Mouse (Mus musculus) intestine, embryonic 16.5 days (tissue): ENCODE measurements around the gene Lgals7. TPM values are rescaled to one million over a fixed set of nuclear protein-coding genes. Genes with fewer than 3 reads are reported as not detected.
"Not testable (repeated sequence)": the region's sequence is repeated elsewhere in the genome, so short reads cannot be mapped to it uniquely, and the experiment has no call there.

Experiments
- ATAC-seq: fragments of 200-750 bp; cut with Nextera tagmentation; 2 replicates; pipeline ENCODE4 v1.8.0; 2017; ENCODE audit warnings: moderate TSS enrichment, moderate library complexity
- H3K27ac ChIP-seq: fragments of 300-500 bp; sonication (generic); 2 replicates; pipeline ENCODE4 v1.5.1; 2014; ENCODE audit warnings: mild to moderate bottlenecking, low read length
- H3K27me3 ChIP-seq: fragments of 300-500 bp; sonication (generic); replicated peaks from 2 replicates; pipeline ENCODE4 v1.6.1; 2014; ENCODE audit warnings: low read length, control low read depth, mixed read lengths; ENCODE audit not compliant: control insufficient read depth, insufficient read depth
- H3K36me3 ChIP-seq: fragments of 300-500 bp; sonication (generic); 2 replicates; pipeline ENCODE4 v1.6.1; 2014; ENCODE audit warnings: low read length, control low read depth; ENCODE audit not compliant: control insufficient read depth, insufficient read depth
- H3K4me1 ChIP-seq: fragments of 300-500 bp; sonication (generic); 2 replicates; pipeline ENCODE4 v1.6.1; 2014; ENCODE audit warnings: low read length, control low read depth, mixed read lengths; ENCODE audit not compliant: control insufficient read depth, insufficient read depth
- H3K4me2 ChIP-seq: fragments of 300-500 bp; sonication (generic); 2 replicates; pipeline ENCODE4 v1.6.1; 2014; ENCODE audit warnings: low read depth, low read length, control low read depth
- H3K4me3 ChIP-seq: fragments of 300-500 bp; sonication (generic); 2 replicates; pipeline ENCODE4 v1.5.1; 2014; ENCODE audit warnings: mild to moderate bottlenecking, low read length
- H3K9ac ChIP-seq: fragments of 300-500 bp; sonication (generic); 2 replicates; pipeline ENCODE4 v1.6.1; 2014; ENCODE audit warnings: low read depth, low read length
- H3K9me3 ChIP-seq: fragments of 300-500 bp; sonication (generic); 2 replicates; pipeline ENCODE4 v1.6.1; 2016; ENCODE audit warnings: low read length, control low read depth; ENCODE audit not compliant: control insufficient read depth
- WGBS: fragments of 180-500 bp; shearing (Covaris S2); extraction: QIAGEN DNeasy Blood & Tissue Kit; methylation state at CpG from one replicate; pipeline ENCODE4 v1.1.7; 2014; 5-methylcytosine and 5-hydroxymethylcytosine counted together
- polyA plus RNA-seq: library from polyadenylated mRNA; unstranded; fragments of >200 nt; fragmentation: Nextera tagmentation; extraction: Ambion mirVana; gene quantifications from 2 replicates; pipeline ENCODE4 v1.2.1, GENCODE M21; 2015

Lgals7 gene
- polyA plus RNA-seq, 1 experiment from 2014 or later, result 0.97 TPM

DNA sequence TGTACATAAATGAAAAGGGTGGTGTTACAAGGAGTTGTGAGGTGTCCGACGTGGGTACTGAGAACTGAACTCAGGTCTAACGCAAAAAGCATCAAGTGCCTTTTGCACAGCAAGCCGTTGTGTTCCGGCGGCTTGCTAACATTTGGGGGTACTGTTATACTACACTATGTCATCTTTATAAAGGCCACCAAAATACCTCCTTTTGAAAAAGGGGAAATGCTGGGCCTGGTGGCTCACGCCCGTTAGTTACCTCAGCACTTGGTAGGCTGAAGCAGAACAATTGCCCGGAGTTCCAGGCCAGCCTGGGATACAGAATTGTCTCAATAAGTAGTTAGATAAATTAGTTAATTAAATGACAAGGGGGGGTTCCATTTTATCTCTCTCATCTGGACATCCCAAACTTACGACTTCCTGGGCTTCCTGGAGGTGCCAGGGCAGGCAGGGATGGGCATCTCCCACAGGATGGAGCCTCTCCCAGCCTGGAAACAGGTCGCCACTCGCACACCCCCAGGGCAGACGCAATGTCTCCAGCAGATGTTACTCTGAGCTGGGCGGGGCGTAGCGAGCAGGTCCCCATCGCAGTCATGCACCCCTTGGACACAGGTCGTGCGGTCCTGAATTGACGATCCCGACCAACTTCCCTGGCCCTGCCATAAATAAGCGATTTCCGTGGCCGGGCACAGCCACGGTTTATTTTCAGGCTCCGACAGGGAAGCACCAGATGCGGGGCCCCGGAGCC is 3.3 kb downstream of the Lgals7 start:
- no peaks in the 10 kb centered on the region for H3K27me3 ChIP-seq
- H3K4me1 ChIP-seq, result peaks cover 17% of the 10 kb centered on the region; the same call in 1 of the 2 replicates
- H3K9me3 ChIP-seq, result no peaks in the 10 kb centered on the region
- peak; percentile 22; the same call in 1 of the 2 replicates for ATAC-seq
- no peaks in the 10 kb centered on the region for H3K36me3 ChIP-seq
- peak overlapping the region; percentile 15; the same call in 1 of the 2 replicates for H3K27ac ChIP-seq
- peak overlapping the region; percentile 50; the same call in 1 of the 2 replicates for H3K9ac ChIP-seq
- H3K4me3 ChIP-seq, result no peak overlapping the region
- H3K4me2 ChIP-seq, result no peak overlapping the region
- 87% methylated on average over 28 of the region's 28 CpGs for WGBS

DNA sequence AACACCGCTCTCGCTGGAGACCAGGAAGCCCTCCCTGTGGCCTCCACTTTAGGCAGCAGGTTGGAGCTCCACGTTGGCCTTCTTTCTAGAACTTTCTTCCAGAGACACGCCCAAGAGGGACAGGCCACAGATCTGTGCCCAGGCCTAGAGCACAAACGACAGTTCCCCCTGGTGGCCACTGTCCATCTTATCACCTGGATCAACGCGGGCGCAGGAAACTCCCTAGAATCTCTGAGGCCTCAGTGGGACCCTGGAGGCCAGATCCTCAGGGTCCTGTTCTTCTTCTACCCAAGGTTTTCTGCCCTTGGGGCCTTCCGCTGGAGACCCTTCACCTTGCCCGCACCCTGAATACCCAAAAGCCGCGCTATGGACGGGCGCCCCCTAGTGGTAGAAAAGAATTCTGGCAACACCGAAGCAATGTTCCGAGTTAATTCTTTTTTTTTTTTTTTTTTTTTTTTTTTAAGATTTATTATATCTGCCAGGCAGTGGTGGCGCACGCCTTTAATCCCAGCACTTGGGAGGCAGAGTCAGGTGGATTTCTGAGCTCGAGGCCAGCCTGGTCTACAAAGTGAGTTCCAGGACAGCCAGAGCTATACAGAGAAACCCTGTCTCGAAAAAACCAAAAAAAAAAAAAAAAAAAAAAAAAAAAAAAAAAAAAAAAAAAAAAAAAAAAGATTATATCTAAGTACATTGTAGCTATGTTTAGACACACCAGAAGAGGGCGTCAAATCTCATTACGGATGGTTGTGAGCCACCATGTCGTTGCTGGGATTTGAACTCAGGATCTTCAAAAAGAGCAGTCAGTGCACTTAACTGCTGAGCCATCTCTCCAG is 4.1 kb downstream of the Lgals7 start:
- H3K4me2 ChIP-seq, result peak overlapping the region; percentile 44
- H3K4me3 ChIP-seq, result peak overlapping the region; percentile 17; the same call in 1 of the 2 replicates

DNA sequence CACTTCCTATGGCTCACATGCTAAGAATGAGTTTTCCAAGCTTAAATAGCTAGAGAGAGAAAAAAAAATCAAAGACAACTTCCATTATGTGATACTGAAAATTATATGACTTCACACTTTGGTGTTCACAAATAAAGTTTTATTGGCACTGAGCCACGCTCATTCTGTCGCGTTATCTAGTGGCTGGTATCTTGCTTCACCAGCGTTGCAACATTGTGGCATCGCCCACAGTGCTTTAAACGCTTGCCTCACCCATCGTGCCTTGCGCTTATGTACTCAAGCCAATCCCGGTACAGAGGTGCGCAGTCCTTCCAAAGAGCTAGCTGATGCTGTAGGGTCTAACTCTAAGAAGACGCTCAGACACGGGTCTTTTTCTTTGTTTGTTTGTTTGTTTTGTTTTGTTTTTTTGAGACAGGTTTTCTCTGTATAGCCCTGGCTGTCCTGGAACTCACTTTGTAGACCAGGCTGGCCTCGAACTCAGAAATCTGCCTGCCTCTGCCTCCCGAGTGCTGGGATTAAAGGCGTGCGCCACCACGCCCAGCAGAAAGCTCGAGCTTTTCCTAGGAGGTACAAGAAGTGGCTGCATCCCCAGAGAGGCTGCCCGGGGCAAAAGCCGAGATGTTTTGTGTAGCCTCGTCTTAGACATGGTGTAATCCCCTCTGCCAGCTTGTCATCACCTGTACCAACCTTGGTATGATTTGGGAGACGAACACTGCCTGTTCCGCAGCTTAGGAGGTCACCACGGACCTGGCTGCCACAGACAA is 7.4 kb downstream of the Lgals7 start:
- H3K4me3 ChIP-seq, result no peak overlapping the region
- WGBS, result 83% methylated on average over 24 of the region's 24 CpGs
- no peak overlapping the region for H3K9ac ChIP-seq
- peaks cover 7% of the 10 kb centered on the region; the same call in 1 of the 2 replicates for H3K4me1 ChIP-seq
- no peaks in the 10 kb centered on the region for H3K9me3 ChIP-seq
- no peak for ATAC-seq
- no peaks in the 10 kb centered on the region for H3K27me3 ChIP-seq
- H3K27ac ChIP-seq, result no peak overlapping the region
- H3K36me3 ChIP-seq, result no peaks in the 10 kb centered on the region
- no peak overlapping the region for H3K4me2 ChIP-seq

More for the DNA sequence above, 4.1 kb downstream of the Lgals7 start:
- Histone ChIP-seq H3K27ac (peak overlapping the region; percentile 15; the same call in 1 of the 2 replicates), H3K9ac (peak overlapping the region; percentile 50; the same call in 1 of the 2 replicates), H3K4me1 (peaks cover 17% of the 10 kb centered on the region; the same call in 1 of the 2 replicates)
- H3K36me3 ChIP-seq, H3K27me3 ChIP-seq, H3K9me3 ChIP-seq: not testable (repeated sequence)
- WGBS, result 26% methylated on average over 23 of the region's 23 CpGs
- peak; percentile 68 for ATAC-seq

DNA sequence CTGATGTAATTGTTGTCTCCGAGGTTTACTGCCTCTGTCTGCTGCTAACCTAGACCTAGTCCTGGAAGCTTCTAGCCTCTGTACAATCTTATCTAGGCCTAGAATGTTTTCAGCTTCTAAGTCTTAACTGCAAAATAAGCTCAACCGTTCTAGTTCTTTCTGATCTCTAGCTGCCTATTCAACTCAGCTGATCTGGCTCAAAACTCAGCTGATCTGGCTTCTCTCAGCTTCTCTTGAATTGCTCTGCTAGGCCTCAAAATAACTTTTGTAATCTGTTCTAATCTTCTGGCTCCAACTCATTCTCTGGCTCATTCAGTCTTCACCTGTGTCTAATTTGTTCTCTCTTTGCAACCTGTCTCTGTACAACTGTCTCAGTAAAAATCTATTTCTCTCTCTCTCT is 10.9 kb downstream of the Lgals7 start:
- Histone ChIP-seq H3K4me3 (no peak overlapping the region), H3K9ac (no peak overlapping the region), H3K4me1 (no peaks in the 10 kb centered on the region), H3K36me3 (no peaks in the 10 kb centered on the region), H3K4me2 (no peak overlapping the region), H3K27me3 (no peaks in the 10 kb centered on the region), H3K27ac (no peak overlapping the region), H3K9me3 (no peaks in the 10 kb centered on the region)
- 52% methylated on average over 2 of the region's 2 CpGs for WGBS
- no peak for ATAC-seq

DNA sequence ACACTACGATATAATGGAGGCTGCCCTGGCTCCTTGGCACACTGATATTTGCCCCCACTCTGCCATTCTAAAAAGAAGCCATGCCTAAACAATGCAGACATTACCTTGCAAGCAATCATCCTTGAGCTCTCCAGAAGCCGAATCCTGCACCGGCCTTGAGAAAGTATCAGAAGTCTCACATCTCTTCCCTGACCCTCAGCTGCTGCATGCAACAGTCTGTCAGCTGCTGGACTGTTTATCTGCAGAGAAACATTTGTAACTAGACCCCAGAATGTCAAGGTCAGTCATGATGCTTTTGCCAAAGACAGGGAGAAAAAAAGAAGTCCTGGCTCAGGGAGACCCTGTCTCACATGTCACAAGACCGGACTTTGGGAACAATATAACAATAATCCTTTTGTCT is 12.4 kb downstream of the Lgals7 start:
- Histone ChIP-seq H3K9ac (no peak overlapping the region), H3K36me3 (no peaks in the 10 kb centered on the region), H3K4me1 (no peaks in the 10 kb centered on the region), H3K27ac (no peak overlapping the region), H3K27me3 (no peaks in the 10 kb centered on the region), H3K4me2 (no peak overlapping the region), H3K9me3 (no peaks in the 10 kb centered on the region), H3K4me3 (no peak overlapping the region)
- 76% methylated on average over 4 of the region's 4 CpGs for WGBS
- ATAC-seq, result no peak

DNA sequence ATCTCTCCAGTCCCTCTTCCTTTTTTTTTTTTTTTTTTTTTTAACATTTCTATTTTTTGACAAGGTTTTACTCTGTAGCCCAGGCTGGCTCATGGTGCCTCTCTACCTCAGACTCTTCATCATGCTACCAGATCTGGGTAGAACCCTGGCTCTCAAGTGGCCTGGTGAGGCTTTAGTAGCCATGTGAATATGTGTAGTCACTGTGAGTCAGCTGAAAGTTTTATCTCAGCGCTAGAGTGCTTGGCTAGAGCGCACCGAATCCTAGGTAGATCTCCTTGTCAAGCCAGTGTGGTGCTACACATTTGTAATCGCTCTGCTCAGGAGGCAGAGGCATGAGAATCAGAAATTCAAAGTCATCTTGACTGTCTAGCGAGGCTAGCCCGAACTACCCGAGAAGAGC is 13.5 kb downstream of the Lgals7 start:
- WGBS, result 85% methylated on average over 7 of the region's 7 CpGs
- ATAC-seq, result no peak

DNA sequence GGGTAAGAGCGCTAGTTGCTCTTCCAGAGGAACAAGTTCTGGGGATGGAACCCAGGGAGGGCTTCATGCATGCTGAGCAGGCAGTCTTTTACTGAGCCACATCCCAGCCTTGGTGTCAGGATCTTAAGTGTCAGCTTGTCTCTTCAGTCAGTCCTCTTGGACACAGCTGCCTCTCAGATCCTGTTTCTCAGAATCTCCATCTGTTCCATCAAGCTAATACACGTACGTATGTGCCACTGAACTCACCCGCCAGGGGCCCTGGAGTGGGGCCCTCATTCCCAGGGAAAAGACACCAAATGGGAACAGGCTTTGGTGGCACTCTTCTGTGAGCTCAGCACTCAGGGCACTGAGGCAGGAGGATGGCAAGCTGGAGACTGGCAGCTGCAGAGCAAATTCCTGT is 14.2 kb downstream of the Lgals7 start:
- H3K36me3 ChIP-seq, result no peaks in the 10 kb centered on the region
- H3K4me1 ChIP-seq, result 0 out of 2 replicates have a peak, but pooled peaks cover 2% of the 10 kb centered on the region
- no peaks in the 10 kb centered on the region for H3K9me3 ChIP-seq
- no peak for ATAC-seq
- no peak overlapping the region for H3K27ac ChIP-seq
- no peak overlapping the region for H3K4me2 ChIP-seq
- H3K9ac ChIP-seq, result no peak overlapping the region
- H3K27me3 ChIP-seq, result no peaks in the 10 kb centered on the region
- H3K4me3 ChIP-seq, result no peak overlapping the region
- WGBS, result 79% methylated on average over 4 of the region's 4 CpGs

More for the DNA sequence above, 13.5 kb downstream of the Lgals7 start:
- H3K9me3 ChIP-seq, result no peaks in the 10 kb centered on the region
- no peak overlapping the region for H3K9ac ChIP-seq
- H3K4me2 ChIP-seq, result no peak overlapping the region
- H3K27me3 ChIP-seq, result no peaks in the 10 kb centered on the region
- no peak overlapping the region for H3K27ac ChIP-seq
- H3K4me1 ChIP-seq, result 0 out of 2 replicates have a peak, but pooled peaks cover 2% of the 10 kb centered on the region
- H3K4me3 ChIP-seq, result no peak overlapping the region
- H3K36me3 ChIP-seq, result no peaks in the 10 kb centered on the region

DNA sequence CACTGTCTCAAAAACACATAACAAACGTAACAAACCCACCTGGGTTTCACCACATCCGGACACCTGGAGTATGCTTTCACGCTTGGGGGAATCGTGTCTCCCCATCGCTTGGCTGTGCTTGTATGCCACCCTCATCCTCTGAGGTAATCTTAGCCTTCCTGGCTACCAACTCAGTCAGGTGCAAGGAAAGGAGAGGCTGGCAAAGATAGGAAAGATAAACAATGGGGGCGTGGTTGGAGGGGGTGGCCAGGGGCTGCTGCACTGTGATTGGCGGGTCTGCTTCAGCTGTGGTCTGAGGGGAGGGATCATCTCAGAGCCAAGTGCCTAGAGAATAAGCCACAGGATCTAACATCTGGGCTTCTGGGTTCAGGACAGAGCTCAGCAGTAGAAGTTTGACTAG is 16.0 kb downstream of the Lgals7 start:
- 78% methylated on average over 7 of the region's 7 CpGs for WGBS
- no peak overlapping the region for H3K27ac ChIP-seq
- no peak overlapping the region for H3K9ac ChIP-seq
- H3K4me1 ChIP-seq, result 0 out of 2 replicates have a peak, but pooled peaks cover 2% of the 10 kb centered on the region
- H3K27me3 ChIP-seq, result no peaks in the 10 kb centered on the region
- H3K4me3 ChIP-seq, result no peak overlapping the region
- H3K36me3 ChIP-seq, result no peaks in the 10 kb centered on the region
- no peak overlapping the region for H3K4me2 ChIP-seq
- no peak for ATAC-seq
- no peaks in the 10 kb centered on the region for H3K9me3 ChIP-seq

DNA sequence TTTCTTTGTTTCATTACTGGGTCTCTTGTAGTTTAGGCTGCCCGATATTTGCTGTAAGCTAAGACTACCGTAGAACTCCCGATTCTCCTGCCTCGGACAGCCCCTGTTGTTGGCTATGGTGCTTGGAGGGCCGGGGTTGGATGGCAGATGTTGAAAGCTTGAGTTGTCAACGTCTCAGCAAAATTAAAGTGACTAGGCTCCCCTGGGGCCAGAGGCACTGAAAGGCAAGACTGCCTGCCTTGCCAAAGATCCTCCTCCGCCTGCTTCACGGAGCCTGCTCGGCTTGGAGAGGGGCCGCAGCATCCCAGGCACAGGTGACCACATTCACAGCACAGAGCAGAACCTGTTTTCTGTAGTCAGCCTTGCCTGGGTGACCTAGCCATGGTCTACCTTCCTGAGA is 16.9 kb downstream of the Lgals7 start:
- Histone ChIP-seq H3K4me1 (0 out of 2 replicates have a peak, but pooled peaks cover 2% of the 10 kb centered on the region), H3K9ac (no peak overlapping the region), H3K36me3 (no peaks in the 10 kb centered on the region), H3K27ac (no peak overlapping the region), H3K27me3 (no peaks in the 10 kb centered on the region), H3K4me3 (no peak overlapping the region), H3K9me3 (no peaks in the 10 kb centered on the region), H3K4me2 (no peak overlapping the region)
- no peak for ATAC-seq
- 83% methylated on average over 10 of the region's 10 CpGs for WGBS
